Mouse (Mus musculus) spleen, postnatal 4 days (tissue): ENCODE data around the gene Bricd5.

Experiments used
- DNase-seq, 2 experiments: peaks; one replicate each; pipeline ENCODE4 v3.0.0; 2022; ENCODE audit warnings: low spot score in 2 of 2

Gene Bricd5

DNA sequence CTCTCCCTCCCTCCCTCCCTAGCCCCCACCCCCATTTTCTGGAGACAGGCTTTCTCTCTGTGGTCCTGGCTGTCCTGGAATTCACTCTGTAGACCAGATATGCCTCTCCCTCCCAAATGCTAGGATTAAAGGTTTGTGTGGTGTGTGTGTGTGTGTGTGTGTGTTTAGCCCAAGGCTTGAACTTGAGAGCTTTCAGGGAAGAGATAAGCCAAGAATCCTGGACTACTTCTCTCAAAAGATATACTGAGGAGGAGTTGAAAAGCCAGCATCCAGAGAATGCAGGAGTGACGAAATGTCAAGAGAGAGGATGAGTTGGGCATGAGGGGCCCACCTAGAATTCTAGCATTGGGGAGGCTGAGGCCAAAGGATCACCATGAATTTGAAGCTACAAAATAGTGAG is 10.8 kb upstream of the Bricd5 start:
- no peak for DNase-seq

- no peak for DNase-seq
These were observed 10.1 kb upstream of the Bricd5 start for GRCm38 (mm10) chr17:24463374-24464133.

- no peak for DNase-seq
These were observed 4.9 kb upstream of the Bricd5 start for GRCm38 (mm10) chr17:24468636-24469246.

- DNase-seq = no peak
These were observed 4.3 kb upstream of the Bricd5 start for GRCm38 (mm10) chr17:24469336-24469909.

- peak; percentile 98 to 99 for DNase-seq
These were observed 3.6 kb upstream of the Bricd5 start, which contains the start of the genes E4f1 and Pgp for GRCm38 (mm10) chr17:24469910-24470602. TSS of gene E4f1 (minus strand) at chr17:24470313. TSS of gene Pgp (plus strand) at chr17:24470392.

- DNase-seq = peak; percentile 50 to 84
These were observed 2.8 kb upstream of the Bricd5 start for GRCm38 (mm10) chr17:24470701-24471527.

DNA sequence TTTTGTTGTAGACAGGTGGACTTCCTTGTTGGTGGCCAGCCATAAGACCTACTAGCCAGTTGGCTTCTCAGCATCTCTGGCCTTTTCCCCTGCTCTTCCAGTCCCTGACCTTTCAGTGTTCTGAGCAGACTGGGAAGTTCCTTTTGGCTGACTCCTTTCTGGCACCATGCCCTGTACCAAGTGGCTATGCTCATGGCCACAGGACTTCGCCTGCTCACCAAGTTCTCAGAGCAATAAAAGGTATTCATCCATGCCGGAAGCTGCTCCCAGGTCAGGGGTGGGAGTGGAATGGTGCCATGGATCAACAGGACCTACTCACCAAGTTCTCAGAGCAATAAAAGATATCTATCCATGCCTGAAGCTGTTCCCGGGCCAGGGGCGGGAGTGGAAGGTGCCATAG is 1.2 kb upstream of the Bricd5 start:
- no peak for DNase-seq

DNA sequence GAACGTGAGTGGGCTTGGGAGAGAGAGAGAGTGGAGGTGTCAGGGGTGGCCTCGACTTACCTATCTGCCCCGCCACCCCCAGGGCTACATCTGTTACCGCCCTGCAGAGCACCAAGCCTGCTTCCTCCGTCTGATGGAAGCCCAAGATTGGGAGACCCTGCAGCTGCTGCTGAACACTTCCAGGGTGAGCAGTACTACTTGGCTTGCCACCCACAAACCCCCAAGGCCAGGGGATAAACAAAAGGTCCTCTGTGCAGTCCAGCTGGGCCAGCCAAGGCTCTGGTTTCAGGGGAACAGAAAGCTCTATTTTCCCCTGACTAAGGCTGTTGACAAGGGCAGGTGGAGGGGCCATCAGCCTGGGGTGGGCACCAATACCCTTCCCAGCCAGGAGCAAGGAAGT is 873 bp downstream of the Bricd5 start:
- peak in 1 of 2 experiments; percentile 63 for DNase-seq

- no peak for DNase-seq
These were observed 1.9 kb downstream of the Bricd5 start for GRCm38 (mm10) chr17:24475586-24475985.

DNA sequence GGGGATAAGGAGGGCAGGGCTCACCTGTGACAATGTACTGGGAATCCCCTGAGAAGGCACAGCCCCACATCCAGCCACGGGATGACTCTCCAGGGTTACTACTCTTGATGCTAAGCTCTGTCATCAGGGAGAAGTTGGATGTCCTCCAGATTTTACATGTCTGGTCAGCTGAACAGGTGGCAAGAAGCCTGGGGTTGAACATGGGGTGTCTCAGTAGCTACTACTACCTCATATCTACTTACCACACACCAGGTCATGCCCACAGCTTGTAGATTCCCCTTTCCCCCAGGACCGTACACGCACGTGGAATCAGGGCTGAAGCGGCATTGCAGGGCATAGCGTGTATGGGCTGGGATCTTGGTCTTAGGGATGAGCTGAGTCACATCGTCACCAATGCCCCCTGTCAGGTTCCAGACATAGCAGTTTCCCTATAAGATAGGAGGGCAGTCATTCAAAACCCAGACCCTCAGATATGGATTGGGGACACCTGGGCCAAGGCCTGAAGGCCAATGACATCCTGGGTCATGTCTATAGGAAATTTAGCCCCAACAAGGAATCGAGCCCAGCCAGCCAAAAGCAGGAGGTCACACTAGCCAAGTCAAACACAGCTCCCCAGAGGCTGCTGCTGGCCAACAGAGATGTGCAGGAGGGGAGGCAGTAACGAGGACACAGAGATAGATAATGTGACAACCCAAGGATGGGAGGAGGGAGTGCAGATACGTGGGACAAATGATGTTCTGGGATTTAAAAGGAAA is 2.5 kb downstream of the Bricd5 start:
- DNase-seq = no peak

DNA sequence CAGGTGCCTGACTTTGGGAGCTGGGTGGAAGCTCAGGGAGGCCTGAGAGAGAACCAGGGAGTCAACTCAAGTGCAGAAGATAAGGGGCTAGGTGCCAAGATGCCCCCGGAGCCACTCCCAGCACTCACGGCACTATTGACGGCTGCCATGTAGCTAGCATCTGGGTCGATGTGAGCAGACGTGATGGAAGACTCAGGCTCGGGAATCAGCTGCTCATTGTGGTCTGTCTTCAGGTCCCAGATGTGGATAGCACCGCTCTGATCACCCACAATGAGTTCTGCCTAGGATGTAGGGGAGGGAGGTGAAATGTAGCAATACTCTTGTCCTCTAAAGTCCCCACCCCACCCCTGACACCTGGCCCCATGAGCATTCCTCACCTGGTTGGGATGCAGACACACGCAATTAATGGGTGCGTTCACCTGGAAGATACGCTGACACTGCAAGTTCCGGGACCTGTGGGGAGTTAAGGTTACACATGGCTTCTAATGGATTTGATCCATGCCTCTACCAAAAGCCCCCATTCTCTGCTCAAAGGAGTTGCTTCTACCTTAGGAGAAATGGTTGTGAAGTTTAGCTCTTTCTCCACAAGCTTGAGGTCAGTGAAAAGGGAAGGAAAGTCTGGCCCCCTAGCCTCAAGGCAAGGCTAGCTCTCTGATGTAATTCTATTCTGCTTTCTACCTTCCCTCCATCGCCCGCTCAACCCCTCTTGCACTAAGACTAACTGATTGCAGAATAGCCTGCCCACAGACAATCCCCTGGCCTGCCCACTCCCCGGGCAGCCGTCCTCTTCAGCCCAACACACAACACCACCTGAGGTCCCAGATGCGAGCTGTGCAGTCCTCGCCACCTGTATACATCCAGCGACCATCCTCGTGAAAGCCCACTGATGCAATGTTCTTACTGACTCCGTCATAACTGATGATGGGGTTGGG is 3.6 kb downstream of the Bricd5 start:
- peak in 1 of 2 experiments; percentile 67 for DNase-seq

GRCm38 (mm10) chr17:24477985-24478600 is 4.4 kb downstream of the Bricd5 start:
- no peak for DNase-seq

DNA sequence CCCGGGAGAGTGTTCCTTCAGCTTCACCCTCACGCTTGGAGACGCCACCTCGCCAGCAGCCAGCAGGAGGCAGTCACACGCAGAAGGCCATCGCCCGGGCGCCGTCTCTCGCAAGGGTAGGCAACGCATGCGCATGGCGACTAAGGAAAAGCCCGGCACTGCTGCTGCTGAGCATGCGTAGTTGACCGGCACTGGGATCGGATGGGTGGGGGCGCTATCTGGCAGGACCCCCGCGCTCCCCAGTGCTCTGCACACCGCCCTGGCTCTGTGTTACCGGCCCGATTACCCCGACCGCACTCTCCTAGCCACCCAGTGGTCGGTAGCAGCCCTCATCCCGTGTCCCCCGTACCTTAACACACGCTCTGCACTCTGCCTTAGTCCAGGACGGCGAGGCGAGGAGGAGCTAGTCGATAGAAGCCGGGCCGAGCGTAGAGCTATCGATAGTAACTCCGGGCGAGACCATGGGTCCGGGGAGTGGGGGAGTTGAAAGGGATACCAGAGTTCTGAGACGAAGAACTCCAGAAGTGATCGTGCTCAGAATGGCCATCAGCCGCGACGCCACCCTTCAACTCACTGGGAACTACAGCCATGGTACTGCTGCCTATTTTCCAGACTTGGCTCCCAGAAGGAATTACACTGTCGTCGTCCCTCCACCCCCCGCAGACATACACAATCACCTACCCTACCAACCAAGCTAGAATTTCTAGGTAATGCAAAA is 5.1 kb downstream of the Bricd5 start, which contains the start of gene Mlst8:
Mlst8 (minus strand) TSS at position 416 of the 718 bp plus-strand sequence.
- peak; percentile 98 to 100 for DNase-seq

- DNase-seq = no peak
These were observed 5.7 kb downstream of the Bricd5 start for GRCm38 (mm10) chr17:24479431-24479830.

GRCm38 (mm10) chr17:24480201-24480826 is 6.6 kb downstream of the Bricd5 start:
- DNase-seq = no peak

DNA sequence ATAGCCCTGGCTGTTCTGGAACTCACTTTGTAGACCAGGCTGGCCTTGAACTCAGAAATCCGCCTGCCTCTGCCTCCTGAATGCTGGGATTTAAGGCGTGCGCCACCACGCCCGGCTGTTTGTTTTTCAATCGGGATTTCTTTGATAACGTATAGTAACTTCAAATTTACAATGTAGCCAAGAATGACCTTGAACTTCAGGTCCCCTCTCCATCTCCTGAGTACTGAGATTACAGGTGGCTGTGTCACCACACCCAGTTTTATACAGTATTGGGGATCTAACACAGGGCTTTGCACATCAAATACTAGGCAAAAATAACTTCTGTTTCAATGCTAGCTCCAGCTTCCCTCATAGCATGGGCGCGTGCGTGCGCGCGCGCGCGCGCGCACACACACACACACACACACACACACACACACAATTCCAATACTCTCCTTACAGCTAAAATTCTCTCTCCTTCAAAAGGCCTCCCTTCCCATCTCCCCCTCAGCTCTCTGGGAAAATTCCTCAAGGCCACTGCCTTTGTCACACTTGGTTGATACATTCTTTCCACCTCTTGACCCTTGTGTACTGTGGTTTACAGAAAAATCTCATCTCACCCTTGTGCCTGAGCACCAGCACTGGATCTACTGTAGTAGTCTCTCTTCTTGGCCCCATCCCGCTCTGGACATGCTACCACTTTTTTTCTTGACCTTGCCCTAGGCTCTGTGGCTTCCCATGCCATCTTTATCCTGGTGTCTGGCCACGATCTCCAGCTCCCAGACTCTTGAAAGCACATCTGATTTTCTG is 7.5 kb downstream of the Bricd5 start:
- no peak for DNase-seq

GRCm38 (mm10) chr17:24483495-24483894 is 9.8 kb downstream of the Bricd5 start:
- no peak for DNase-seq
